Mouse (Mus musculus) G1E (cell line): ENCODE results near the gene Myo1f.

ENCODE experiments used
- CTCF ChIP-seq: IDR thresholded peaks from 2 replicates; pipeline ENCODE4 v1.5.1; 2012; ENCODE audit warnings: low read depth, low read length, inconsistent platforms, mixed read lengths
- GATA1 ChIP-seq: IDR thresholded peaks from 2 replicates; pipeline ENCODE4 v1.6.1; 2012; ENCODE audit warnings: borderline replicate concordance, low read length, inconsistent platforms, mixed read lengths
- GATA2 ChIP-seq: IDR thresholded peaks from 2 replicates; pipeline ENCODE4 v1.6.1; 2012; ENCODE audit warnings: low read depth, low read length, inconsistent platforms, borderline replicate concordance
- TAL1 ChIP-seq: conservative IDR thresholded peaks from 2 replicates; pipeline ENCODE4 v1.6.1; 2012; ENCODE audit warnings: low read depth, low read length, inconsistent platforms, mixed read lengths

DNA sequence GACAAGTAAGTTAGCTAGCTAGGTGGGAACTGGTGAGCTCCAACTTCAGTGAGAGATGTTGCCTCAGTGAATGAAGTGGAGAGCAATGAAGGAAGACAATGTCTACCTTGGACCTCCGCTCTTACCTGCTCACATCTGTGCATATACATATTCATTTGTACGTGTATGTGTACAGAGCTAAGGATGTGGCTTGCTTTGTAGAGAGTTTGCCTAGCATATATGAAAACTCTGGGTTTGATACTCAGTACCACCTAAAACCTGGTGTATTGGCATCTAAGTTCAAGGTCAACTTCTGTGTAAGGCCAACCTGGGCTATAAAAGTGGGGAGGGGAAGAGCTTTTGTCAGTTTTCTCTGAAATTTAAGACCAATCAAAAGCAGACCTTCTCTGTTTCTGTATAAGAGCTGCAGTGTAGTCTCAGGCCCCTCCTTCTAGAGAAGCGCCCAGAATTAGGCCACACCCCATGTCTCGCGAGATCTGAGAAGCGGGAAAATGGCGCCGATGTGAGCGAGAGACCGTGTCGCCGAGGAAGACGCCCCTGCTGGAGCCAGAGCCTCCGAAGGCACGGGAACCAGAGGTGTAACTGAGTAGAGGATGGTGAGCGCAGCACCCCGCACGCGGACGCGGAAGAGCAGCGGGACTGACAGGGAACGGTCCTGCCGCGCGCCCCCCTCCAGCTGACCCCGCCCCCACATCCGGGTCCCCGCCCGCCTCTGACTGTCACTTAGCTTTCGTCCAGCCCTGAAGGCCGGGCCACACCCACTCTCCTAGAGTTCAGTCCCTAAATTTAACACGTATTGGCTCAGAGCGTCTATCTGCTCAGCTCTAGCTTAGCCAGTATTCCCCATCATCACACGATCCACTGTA, 73.3 kb downstream of the Myo1f start, which contains the start of gene Zfp414:
- TF ChIP-seq CTCF = no peak
- no peak for TF ChIP-seq TAL1
- TF ChIP-seq GATA2 = no peak
- no peak for TF ChIP-seq GATA1
